Mouse (Mus musculus) adrenal gland, postnatal 10 days (tissue): ENCODE results near the gene H2-Eb2. TPM values are rescaled to one million over a fixed set of nuclear protein-coding genes. Genes with fewer than 3 reads are reported as not detected.
A peak's percentile ranks its signal among the peaks of the same experiment; 100 is the strongest.
"Not testable (repeated sequence)": the region's sequence is repeated elsewhere in the genome, so short reads cannot be mapped to it uniquely, and the experiment has no call there.

ENCODE experiments used
- DNase-seq: peaks from one replicate; pipeline ENCODE4 v3.0.0; 2021; ENCODE audit warnings: mixed read lengths
- total RNA-seq, 2 experiments: library from RNA; stranded (reverse); gene quantifications; 2 replicates each; pipeline ENCODE4 v1.2.3; 2021

The H2-Eb2 gene
- total RNA-seq, 2 experiments from 2014 or later, result 0.21 to 0.39 TPM

DNA sequence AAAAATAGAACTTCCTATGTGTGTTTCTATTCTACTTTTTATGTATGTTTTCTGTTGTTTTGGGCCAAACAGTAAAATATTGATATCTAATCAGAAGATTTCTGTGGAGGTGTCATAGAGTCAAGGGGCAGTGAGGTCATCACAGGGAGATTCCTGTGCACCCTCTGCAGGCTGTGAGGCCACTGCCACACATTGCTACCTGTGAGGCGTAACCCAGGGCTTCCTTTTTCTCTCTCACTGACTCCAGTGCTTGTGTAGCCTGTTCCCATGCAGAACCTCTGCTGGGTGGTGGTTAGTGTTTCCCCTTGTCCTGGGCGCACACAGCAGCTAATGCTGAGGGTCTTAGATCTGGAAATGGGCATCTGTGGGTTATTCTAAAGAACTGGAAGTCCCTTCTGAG, 19.1 kb upstream of the H2-Eb2 start:
- DNase-seq, result no peak

DNA sequence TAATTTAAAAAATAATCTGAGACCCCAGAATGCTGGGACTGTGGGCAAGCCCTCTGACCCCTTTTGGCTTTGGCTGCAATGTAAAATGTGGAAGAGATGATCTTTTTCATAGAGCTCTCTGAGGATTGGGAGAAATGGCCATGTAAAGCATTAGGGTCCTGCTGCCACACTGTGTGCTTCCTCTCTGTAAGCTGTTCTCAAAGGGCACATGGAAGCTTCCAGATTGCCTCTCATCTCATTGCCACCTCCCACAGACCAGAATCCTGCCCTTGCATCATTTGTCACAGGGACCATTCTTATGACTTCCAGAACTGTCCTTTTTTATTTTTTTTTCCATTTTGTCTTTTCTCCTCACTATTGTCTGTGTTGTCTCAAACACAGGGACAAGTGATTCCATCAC, 18.2 kb upstream of the H2-Eb2 start:
- DNase-seq, result no peak

DNA sequence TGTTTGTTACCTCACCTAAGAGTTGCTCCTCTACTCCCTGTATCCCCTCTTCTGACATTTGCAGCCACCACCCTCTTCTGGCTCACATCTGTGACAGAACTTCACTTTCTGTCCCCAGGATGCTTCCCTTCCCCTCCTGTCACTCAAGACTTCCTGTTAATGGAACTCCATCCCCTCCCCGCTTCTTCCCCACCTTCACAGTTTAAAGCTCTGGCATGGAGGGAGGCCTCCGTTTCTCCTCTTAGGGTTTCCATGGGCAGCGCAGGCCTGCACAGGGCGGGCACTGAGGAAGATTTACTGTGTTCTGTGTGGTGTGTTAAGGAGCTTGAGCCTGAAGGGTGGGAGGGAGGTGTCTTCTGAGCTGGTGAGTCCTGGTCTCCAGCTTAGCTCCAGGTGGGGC, 17.3 kb upstream of the H2-Eb2 start:
- DNase-seq, result no peak

DNA sequence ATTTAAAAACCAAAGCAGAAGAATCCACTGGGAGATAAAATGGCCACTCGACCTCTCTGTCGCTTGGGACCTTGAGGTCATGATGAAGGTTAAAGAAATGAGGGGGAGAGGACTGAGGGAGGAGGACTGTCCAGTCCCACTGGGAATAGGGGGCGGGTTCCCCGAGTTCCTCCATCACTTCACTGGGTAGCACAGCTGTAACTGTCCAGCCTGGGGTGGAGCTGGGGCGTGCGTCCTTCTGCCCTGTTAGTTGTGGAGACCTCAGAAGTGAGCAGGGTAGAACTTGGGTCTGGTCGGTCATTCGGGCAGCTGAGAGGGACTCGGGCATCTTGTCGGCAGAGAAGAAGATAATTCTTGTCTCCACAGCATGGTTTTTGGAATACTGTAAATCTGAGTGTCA, 16.2 kb upstream of the H2-Eb2 start:
- DNase-seq, result peak; percentile 9

DNA sequence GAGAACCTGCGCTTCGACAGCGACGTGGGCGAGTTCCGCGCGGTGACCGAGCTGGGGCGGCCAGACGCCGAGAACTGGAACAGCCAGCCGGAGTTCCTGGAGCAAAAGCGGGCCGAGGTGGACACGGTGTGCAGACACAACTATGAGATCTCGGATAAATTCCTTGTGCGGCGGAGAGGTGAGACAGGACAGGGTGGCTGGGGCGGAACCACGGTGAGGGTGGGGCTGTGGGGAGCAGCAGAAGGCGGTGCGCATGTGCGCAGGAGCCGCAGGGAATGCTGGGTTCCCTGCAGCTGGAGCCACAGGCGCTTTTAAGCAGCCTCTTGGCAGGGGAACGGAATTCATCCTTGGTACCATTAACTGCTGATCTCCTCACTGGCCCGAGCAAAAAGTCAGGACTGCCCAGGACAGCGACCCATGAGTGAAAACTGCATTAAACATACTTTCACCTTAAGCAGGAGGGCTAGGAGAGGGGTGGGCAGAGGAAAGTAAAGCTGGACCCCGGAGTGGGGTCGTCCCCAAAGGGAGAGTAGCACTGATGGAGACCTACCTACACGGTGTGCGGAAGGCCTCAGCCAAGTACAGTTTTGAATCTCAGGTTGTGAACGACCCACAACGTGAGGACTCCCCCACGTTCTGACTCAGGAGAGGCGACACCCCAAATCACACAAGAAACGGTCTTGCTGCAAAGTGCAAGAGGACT, 15.6 kb upstream of the H2-Eb2 start:
- DNase-seq, result peak; percentile 84

DNA sequence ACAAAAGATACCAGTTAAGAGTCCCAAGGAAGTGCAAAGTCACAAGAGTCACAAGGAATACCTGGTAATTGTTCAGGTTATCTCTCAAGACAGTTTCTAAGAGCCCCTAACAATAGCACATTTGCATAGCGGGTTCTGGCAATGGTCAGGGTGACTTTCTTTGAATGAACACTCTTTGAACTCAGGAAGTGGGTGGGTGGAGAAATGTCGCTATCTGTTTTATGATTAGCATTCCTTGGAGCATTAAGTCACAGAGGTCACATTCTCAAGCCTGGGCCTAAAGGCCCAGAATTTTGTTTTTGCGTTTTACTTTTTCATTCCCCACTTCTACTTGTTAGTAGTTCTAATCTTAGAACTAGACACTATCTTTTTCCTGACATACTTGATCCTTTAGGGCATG, 14.9 kb upstream of the H2-Eb2 start:
- not testable (repeated sequence) for DNase-seq

DNA sequence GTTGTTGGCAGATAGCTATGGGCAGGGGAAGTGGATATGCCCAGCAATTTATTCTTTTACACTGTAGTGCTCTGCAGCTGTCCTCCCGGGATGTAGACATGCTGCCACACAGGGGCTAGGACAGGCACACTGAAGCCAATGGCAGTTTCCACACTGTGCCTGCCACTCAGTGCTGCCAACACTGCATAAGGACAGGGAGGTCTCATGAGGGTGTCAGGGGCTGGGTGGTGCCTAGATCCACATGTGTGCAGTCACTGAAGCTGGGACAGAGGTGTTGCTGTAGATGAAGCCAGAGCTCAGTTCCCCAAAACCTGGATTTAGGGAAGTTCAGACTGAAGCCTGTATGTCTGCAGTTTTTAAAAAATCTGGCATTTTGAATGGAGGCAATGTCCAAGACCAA, 13.3 kb upstream of the H2-Eb2 start:
- DNase-seq, result no peak

DNA sequence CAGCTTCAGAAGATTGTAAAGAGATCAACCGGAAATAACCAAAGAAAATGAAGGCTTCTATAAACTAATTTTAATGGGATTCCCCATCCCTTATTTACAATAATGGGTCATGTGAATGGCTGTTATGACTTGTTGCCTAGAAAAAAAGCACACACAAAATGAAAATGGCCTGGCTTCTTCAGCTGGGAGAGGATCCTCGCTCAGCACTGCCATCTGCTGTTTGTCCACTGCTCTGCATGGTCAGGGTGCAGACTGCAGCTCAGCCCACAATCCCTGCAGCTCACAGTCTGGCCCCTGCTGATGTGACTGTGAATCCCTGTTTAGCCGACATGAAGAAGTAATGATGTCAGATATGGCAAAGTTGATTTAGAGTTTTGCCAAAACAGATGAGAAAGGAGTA, 12.1 kb upstream of the H2-Eb2 start:
- peak; percentile 88 for DNase-seq

DNA sequence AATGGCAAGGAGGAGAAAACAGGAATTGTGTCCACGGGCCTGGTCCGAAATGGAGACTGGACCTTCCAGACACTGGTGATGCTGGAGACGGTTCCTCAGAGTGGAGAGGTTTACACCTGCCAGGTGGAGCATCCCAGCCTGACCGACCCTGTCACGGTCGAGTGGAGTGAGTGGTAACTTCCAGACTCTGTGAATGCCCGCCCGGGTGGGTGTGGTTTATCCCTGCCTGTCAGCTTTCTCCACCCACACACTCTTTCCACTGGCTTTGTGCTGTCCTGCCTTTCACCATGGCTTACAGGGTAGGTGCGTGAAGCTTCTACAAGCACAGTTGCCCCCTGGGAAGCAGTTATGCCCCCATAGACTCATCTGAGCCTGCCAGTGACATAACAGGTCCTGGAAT, 11.2 kb upstream of the H2-Eb2 start:
- no peak for DNase-seq

DNA sequence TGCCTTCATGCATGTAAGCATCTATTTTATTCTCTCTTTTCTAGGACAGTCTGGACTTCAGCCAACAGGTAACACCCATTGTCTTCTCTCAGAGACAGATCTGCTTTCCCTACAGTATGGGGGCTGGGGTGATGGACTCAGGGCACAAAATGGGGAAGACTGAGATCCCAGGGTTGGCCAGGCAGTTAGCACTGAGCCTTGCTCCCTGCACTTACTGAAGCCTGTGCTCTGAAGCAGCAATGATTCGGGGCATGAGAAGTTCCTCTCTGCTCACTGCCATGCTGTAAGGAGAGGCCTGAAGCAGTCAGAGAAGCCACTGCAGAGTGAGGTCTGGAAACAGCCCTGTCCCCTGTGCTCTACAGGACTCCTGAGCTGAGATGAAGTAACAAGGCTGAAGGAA, 10.0 kb upstream of the H2-Eb2 start:
- no peak for DNase-seq

DNA sequence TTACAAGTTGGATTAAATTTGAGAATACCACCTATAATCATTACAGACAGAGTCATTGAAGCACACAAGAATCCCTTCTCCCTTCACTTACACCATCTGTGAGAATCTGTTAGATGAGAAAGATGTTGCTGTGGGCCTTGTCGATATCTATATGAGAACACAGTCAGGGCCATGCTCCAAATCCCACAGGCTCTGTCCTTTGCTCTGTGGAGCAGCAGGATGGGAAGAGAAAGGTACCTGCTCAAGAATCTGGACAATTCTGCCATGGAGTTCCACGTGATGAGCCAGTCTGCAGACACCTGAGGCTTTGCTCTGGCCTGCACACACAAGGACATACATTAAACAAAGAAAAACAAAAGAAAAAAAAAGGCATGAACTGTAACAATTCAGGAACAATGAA, 8.8 kb upstream of the H2-Eb2 start:
- DNase-seq, result no peak

DNA sequence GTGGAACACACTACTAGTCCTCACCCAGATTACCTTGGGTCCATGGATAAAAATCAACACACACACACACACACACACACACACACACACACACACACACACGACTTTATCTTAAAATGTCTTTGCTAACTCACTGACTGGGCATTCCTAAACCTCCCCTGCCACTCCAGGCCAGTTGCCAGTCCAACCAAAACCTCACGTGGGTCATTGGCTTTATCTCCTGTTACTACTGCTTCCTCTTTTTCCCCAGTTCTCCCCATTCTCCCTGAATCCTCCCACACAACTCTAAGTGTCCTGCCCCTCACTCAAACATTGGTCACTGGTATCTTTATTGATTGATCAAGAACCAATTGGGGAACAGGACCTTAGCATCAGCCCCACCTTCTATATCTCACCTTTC, 8.2 kb upstream of the H2-Eb2 start:
- no peak for DNase-seq

DNA sequence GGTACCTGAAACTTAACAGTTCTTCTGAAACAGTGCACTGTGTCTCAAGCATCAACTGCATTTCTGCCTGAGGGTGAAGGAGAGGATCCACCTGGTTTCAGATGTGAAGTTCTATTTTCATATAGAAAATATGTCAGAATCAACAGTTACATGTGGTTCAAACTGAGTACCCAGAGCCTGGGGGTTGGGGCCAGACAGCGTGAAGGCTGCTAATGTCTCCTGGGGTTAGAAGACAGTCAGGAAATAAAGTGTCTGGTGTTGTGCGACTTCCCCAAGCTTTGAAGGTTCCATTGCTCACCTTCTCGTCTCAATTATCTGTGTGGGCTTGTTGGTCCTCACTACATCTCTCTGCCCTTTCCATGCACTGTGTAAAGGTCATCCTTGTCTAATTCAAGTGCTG, 908 bp downstream of the H2-Eb2 start:
- DNase-seq, result no peak

DNA sequence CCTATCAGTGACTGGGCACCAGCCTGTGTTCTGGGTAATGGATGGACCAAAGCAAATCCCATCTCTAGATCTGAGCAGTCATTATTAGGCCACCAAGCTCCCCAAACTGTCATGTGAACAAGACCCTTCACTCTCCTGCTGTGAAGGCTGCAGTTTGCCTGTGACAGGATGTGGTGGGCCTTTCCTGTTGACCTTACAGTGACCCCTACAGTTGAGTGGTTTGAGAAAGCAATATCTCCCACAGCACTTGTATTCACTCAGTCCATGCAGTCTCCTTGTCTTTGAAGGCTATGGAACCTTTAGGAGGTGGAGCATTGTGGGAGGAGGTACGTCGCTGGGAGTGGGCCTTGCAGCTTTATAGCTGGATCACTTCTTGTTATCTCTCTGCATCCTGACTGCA, 4.3 kb downstream of the H2-Eb2 start:
- DNase-seq, result no peak

DNA sequence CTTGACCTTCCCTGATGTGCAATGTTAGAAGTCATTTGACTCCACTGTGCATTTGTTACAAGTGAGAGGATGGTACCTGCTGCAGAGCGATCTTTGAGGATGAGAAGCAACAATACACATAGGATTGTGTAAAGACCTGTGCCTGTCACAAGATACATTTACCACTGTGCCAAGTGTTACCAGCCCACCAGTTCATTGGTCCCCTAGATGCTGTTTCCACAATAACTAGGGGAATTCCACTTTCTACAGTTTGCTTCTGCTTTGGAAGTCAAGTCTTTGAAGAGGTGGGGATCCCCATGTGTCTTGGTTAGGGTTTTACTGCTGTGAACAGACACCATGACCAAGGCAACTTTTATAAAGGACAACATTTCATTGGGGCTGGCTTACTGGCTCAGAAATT, 5.7 kb downstream of the H2-Eb2 start:
- no peak for DNase-seq

DNA sequence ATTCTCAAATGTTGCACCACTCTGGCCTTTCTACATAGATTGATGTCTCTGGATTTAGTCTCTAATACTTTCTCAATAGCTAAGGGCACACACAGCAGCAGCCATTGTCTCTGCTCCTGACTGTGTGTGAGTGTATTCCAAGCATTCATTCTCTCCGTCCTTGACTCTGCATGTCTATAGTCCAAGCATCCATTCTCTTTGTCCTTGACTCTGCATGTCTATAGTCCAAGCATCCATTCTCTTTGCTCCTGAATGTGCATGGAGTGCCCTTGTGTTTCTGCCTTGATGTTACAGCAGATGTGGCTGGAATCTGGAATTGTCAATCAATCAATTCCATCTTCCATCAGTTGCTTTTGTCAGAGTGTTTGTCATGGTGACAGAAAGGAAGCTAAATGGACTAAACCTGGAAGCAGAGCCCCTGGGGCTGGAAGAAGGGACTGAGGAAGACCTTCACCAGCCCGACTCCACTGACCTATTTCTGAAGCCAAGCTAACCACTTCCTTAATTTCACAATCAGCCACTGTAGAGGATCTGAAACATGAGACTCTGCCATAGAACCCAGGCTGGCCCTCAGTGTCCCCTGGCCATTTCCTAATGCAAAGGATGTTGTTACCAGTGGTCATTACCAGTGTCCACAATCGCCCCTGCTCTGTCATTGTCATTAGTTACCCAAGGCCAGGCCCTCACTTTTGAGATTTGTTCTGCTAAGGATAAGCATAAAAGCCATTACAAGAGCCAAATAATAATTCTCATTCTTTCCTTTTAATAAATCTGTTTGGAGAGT, 15.3 kb downstream of the H2-Eb2 start:
- no peak for DNase-seq

DNA sequence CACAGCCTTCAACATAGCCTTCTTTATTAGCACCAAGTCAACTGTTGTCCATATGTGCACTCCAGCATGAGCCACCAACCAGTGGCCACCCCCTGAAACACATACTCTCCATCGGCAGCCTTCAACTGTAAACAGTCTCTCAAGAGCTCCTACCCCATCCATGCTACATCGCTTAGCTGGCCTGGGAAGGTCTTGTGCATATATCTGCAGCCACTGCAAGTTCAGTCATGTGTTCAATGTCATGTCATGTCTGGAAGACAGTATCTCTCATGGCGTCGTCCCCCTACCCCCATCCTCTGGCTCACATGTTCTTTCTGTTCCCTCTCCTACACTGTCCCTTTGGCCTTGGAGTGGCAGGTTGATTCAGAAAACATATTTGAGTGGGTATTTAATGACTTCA, 19.4 kb downstream of the H2-Eb2 start:
- DNase-seq, result no peak

DNA sequence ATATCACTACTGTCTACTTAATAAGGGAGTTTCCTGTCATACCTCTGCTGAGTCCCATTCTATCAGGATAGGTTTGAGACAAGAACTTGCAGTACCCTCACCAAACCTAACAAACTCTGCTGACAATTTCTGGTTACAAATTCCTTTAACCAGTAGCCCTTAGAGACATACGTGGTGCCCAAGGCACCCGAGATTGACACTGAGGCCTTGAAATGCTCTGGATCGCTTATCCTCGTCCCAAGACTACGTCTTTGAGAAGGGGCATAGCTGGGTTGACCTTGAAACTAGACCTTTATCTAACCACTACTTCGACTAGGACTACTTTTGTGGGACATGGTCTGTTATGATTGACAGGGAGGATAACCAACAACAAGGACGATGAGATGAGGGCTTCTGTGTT, 20.0 kb downstream of the H2-Eb2 start:
- DNase-seq, result no peak

DNA sequence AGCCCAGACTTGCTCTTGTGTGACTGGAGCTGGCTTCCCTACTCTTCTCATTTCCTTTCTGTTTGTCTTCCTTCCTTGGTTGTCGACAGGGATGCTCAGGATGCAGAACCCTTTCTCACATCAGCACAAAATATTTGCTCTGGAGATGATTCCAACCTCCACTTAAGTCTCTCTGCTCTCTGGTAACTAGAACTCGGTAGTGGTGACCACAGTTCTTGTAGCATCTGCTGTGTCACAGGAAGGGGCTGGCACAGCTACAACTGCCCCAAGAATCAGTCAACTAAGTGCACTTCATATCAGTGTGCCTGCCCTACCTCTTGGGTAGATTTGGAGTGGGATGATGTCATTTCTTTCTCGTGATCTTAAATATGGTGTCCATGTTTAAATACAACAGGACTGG, 20.6 kb downstream of the H2-Eb2 start:
- DNase-seq, result no peak

DNA sequence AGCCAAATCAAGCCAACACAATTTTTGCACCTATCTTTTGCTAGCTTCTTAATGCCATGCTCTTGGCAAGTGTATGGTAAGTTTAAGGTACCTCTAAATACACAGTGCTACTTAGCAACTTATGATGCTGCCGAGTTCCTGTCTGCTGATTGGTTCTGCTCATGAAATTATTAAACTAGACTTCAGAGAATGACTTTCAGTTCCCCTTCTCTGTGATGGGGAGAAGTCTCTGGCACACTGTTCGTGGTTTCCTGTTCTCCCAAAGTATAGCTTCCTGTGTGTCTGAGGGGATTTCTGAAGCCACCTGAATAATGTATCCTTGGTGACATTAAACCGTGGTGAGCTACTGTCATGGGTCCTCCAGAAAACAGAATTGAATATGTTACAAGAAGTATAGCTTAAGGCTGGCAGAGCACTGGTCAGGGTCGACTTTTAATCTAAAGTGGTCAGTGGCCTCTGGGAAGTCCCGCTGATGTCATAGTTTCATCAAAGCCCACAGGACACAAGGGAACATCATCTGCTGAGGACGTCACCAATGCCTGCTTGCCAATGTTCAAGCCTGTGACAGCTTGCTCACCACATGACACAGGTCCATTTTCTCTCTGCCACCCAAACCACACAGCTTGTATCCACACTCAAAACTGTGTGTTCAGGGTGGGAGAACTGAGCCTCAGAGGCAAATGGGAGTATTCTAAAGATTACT, 22.3 kb downstream of the H2-Eb2 start:
- peak; percentile 41 for DNase-seq

DNA sequence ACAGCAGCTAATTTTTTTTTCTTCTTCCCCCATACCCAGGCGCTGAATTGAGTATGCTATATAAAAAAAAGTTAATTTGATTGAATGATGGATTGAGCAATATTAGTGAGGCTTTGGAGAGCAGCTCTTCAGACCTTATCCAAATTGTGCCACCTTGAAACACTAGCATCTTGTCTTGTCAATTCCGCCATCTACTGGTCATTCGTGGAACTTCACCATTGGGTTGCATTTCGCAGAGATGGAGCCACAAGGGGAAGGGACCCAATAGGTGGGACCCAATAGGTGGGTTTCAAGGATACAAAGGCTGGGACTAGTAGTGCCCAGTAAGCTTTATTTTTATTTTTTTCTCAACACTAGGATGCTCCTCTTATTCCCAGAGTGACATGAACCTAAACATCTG, 24.0 kb downstream of the H2-Eb2 start:
- DNase-seq, result peak; percentile 84

DNA sequence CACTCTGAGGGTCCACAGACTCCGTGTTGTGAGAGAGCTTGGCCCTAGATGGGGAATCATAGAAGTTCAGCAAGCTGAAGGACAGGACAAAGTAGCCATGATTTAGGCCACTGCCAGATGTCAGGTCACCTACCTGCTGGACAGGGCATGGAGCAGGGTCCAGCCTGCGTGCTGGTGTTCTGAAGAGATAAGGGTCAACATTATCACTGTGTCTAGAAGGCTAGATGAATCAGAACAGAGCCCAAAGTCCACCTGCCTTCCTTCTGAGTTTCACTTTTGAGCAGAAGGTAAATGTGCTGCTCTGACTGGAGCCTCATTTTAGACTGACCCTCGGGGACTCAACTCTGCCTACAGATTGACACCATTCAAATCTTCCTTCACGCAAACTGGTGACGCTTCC, 29.1 kb downstream of the H2-Eb2 start, which contains the start of gene Btnl2:
Gene Btnl2 (plus strand): TSS at position 284 of the 400 bp plus-strand sequence.
- no peak for DNase-seq

DNA sequence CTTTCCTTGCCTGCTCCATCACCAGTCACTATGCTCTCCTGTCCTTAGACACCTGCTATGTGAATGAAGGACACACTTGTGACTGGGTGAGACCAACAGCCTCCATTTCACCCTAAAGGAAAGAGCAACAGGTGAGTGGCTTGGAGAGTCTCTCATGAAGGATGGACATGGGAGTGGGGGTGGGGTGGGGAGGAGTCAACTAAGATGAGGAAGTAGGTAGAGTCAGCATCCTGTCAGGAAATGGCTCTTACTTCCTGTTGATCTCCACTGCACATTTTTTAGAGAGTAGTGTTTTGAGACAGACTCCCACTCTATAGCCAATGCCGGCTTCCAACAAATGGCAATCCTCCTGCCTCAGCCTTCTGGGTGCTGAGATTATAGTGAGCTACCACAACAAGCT, 29.5 kb downstream of the H2-Eb2 start:
- DNase-seq, result no peak
